Mouse (Mus musculus): ENCODE measurements at regions not wholly inside any gene's neighbourhood (a gene's known extent, or its start where the extent isn't known, plus 50 kb on each side); places are given as distances from the start of the nearest gene placed in this dataset.
A peak's percentile ranks its signal among the peaks of the same experiment; 100 is the strongest.

- H3K27me3 ChIP-seq (ENCODE audit: insufficient read depth, low read length): no peaks in the 10 kb centered on the region
- ATAC-seq (no peak), DNase-seq (no peak)
- no peaks in the 10 kb centered on the region for H3K9me3 ChIP-seq (ENCODE audit: low read length)
- no peak for TF ChIP-seq CTCF (IDR thresholded peaks at IDR 0.05; ENCODE audit: low read depth)
- H3K4me1 ChIP-seq (ENCODE audit: insufficient read depth): no peaks in the 10 kb centered on the region
- H3K4me3 ChIP-seq (ENCODE audit: low read depth, low read length): no peak overlapping the region
- H3K9ac ChIP-seq: no peak overlapping the region
- no peaks in the 10 kb centered on the region for H3K36me3 ChIP-seq (ENCODE audit: insufficient read depth)
- 66% methylated on average over 4 of the region's 4 CpGs for WGBS
- 0 out of 2 replicates have a peak overlapping the region, but pooled peaks have one; percentile 5 for H3K27ac ChIP-seq (ENCODE audit: low read depth, low read length)
- no peak overlapping the region for H3K4me2 ChIP-seq (ENCODE audit: low read depth)
These were observed 192.0 kb downstream of the Ube2e3 start for GRCm38 (mm10) chr2:79059944-79060238.

DNA sequence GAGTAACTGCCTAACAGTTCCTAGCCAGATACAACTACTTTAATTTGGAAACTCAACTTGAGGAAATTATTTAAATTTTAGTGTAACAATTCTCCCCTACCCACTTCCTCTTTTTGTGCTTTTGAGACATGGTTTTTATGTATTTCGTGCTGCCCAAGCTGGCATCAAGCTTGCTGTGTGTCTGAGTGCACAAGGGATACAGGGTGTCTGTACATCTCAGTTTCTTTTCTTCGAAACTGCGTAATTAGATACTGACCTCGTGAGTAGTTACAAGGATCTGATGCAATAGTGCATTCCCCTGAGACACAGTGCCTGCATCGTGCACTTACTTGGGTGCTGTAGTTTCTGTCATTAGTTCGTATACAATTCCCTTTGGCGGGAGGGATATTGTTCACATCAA is 192.4 kb downstream of the Ube2e3 start:
- DNase-seq (no peak), ATAC-seq (no peak)
- H3K27me3 ChIP-seq (ENCODE audit: insufficient read depth, low read length): no peaks in the 10 kb centered on the region
- 70% methylated on average over 7 of the region's 7 CpGs for WGBS
- no peak overlapping the region for H3K4me2 ChIP-seq (ENCODE audit: low read depth)
- H3K9me3 ChIP-seq (ENCODE audit: low read length): no peaks in the 10 kb centered on the region
- H3K36me3 ChIP-seq (ENCODE audit: insufficient read depth): no peaks in the 10 kb centered on the region
- H3K9ac ChIP-seq: no peak overlapping the region
- H3K27ac ChIP-seq (ENCODE audit: low read depth, low read length): no peak overlapping the region
- no peaks in the 10 kb centered on the region for H3K4me1 ChIP-seq (ENCODE audit: insufficient read depth)
- TF ChIP-seq CTCF (IDR thresholded peaks at IDR 0.05; ENCODE audit: low read depth): no peak
- H3K4me3 ChIP-seq (ENCODE audit: low read depth, low read length): no peak overlapping the region

- no peak for TF ChIP-seq CTCF (IDR thresholded peaks at IDR 0.05; ENCODE audit: low read depth)
- 37% methylated on average over 4 of the region's 4 CpGs for WGBS
- no peak overlapping the region for H3K9ac ChIP-seq
- H3K36me3 ChIP-seq (ENCODE audit: insufficient read depth): no peaks in the 10 kb centered on the region
- H3K9me3 ChIP-seq (ENCODE audit: low read length): no peaks in the 10 kb centered on the region
- H3K27ac ChIP-seq (ENCODE audit: low read depth, low read length): no peak overlapping the region
- H3K4me1 ChIP-seq (ENCODE audit: insufficient read depth): no peaks in the 10 kb centered on the region
- no peak for ATAC-seq
- no peak overlapping the region for H3K4me2 ChIP-seq (ENCODE audit: low read depth)
- H3K27me3 ChIP-seq (ENCODE audit: insufficient read depth, low read length): no peaks in the 10 kb centered on the region
- DNase-seq: no peak
- H3K4me3 ChIP-seq (ENCODE audit: low read depth, low read length): no peak overlapping the region
These were observed 193.6 kb upstream of the Itga4 start for GRCm38 (mm10) chr2:79061645-79062044.

DNA sequence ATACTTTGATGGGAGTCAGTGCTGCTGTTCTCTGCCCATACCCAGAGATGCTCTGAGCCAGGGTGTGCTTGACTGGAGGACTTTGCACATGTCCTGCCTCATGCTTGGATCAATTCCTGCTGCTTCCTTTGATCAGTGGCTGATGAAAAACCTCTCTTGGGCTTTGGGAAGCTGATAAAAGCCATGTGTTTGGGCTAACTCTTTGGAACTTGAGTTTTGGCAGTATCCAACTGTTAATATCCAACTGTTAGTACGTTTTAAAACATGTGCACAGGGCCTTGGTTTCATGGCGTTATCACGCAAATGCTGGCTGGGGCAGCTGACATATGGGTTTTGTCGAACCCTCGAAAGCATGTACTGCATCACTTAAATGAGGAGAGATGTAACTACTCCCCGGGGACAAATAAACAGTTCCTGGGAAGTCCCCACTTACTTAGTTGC is 193.0 kb upstream of the Itga4 start:
- Histone ChIP-seq H3K4me1 (ENCODE audit: insufficient read depth) (no peaks in the 10 kb centered on the region), H3K4me3 (ENCODE audit: low read depth, low read length) (no peak overlapping the region), H3K4me2 (ENCODE audit: low read depth) (no peak overlapping the region), H3K27me3 (ENCODE audit: insufficient read depth, low read length) (no peaks in the 10 kb centered on the region), H3K36me3 (ENCODE audit: insufficient read depth) (no peaks in the 10 kb centered on the region), H3K27ac (ENCODE audit: low read depth, low read length) (no peak overlapping the region), H3K9ac (no peak overlapping the region), H3K9me3 (ENCODE audit: low read length) (no peaks in the 10 kb centered on the region)
- WGBS: 48% methylated on average over 6 of the region's 6 CpGs
- no peak for TF ChIP-seq CTCF (IDR thresholded peaks at IDR 0.05; ENCODE audit: low read depth)
- DNase-seq (peak; percentile 16), ATAC-seq (peak; percentile 20; the same call in 1 of the 2 replicates)

DNA sequence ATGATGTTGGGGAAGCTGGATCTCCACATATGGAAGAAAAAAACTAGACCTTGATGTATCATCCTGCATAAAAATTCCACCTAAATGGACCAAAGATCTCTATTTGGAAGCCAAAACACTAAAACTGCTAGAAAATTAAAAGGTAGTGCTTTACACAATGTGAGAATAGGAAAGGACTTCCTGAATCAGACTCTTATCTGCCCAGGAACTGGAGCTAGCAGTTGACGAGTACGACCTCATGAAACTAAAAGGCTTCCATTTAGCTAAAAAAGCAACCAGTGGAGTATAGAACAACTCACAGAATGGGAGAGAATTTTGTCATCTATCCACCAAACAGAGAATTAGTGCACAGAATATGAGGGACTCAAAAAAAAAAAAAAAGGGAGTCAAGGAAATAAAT is 191.6 kb upstream of the Itga4 start:
- no peaks in the 10 kb centered on the region for H3K4me1 ChIP-seq (ENCODE audit: insufficient read depth)
- TF ChIP-seq CTCF (IDR thresholded peaks at IDR 0.05; ENCODE audit: low read depth): no peak
- H3K27ac ChIP-seq (ENCODE audit: low read depth, low read length): no peak overlapping the region
- no peak overlapping the region for H3K9ac ChIP-seq
- ATAC-seq: no peak
- H3K27me3 ChIP-seq (ENCODE audit: insufficient read depth, low read length): no peaks in the 10 kb centered on the region
- 88% methylated on average over 2 of the region's 2 CpGs for WGBS
- H3K36me3 ChIP-seq (ENCODE audit: insufficient read depth): no peaks in the 10 kb centered on the region
- H3K4me2 ChIP-seq (ENCODE audit: low read depth): no peak overlapping the region
- no peak for DNase-seq
- no peaks in the 10 kb centered on the region for H3K9me3 ChIP-seq (ENCODE audit: low read length)
- no peak overlapping the region for H3K4me3 ChIP-seq (ENCODE audit: low read depth, low read length)

DNA sequence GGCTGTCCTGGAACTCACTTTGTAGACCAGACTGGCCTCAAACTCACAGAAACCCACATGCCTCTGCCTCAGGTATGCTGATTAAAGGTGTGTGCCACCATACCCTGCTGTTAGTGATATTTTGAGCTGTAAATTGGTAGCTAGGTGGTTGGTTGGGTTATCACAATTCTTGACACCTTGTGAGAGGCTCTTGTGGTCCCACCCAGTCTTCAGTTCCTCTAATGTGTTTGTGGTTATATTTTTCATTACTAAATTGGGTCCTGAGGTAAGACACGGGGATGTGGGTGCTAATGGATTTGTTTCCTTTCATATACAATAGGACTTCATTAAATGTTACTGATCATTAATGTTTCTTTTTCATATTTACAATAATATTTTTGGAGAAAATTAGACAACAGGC is 189.9 kb upstream of the Itga4 start:
- TF ChIP-seq CTCF (IDR thresholded peaks at IDR 0.05; ENCODE audit: low read depth): no peak
- WGBS: 94% methylated on average over 1 of the region's 1 CpGs
- H3K4me3 ChIP-seq (ENCODE audit: low read depth, low read length): no peak overlapping the region
- H3K9me3 ChIP-seq (ENCODE audit: low read length): no peaks in the 10 kb centered on the region
- ATAC-seq (no peak), DNase-seq (no peak)
- no peak overlapping the region for H3K9ac ChIP-seq
- no peak overlapping the region for H3K27ac ChIP-seq (ENCODE audit: low read depth, low read length)
- no peak overlapping the region for H3K4me2 ChIP-seq (ENCODE audit: low read depth)
- no peaks in the 10 kb centered on the region for H3K4me1 ChIP-seq (ENCODE audit: insufficient read depth)
- H3K36me3 ChIP-seq (ENCODE audit: insufficient read depth): no peaks in the 10 kb centered on the region
- H3K27me3 ChIP-seq (ENCODE audit: insufficient read depth, low read length): no peaks in the 10 kb centered on the region

DNA sequence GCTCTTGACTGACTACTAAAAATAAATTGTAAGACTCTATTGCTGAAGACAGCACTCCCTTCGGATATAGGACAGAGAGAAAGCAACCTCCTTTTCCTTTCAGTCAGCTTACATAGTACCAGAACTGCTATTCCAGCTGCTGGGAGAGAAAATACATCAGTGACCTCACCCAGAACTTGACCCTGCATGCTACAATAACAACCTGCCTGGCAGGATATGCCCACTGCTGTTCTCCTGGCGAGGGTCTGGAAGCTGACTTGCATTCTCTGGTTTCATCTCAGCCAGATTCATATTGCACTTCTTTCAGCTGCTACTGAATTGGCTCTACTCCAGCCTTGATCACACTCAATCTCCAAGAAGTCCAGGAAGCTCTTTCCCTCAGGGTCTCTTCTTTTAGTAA is 179.1 kb upstream of the Itga4 start:
- no peak for TF ChIP-seq CTCF (IDR thresholded peaks at IDR 0.05; ENCODE audit: low read depth)
- no peak for ATAC-seq
- no peaks in the 10 kb centered on the region for H3K27me3 ChIP-seq (ENCODE audit: insufficient read depth, low read length)
- no peaks in the 10 kb centered on the region for H3K9me3 ChIP-seq (ENCODE audit: low read length)
- DNase-seq: no peak
- H3K36me3 ChIP-seq (ENCODE audit: insufficient read depth): no peaks in the 10 kb centered on the region
- H3K4me1 ChIP-seq (ENCODE audit: insufficient read depth): no peaks in the 10 kb centered on the region
- no peak overlapping the region for H3K27ac ChIP-seq (ENCODE audit: low read depth, low read length)
- H3K9ac ChIP-seq: no peak overlapping the region
- H3K4me2 ChIP-seq (ENCODE audit: low read depth): no peak overlapping the region
- 76% methylated on average over 2 of the region's 2 CpGs for WGBS
- H3K4me3 ChIP-seq (ENCODE audit: low read depth, low read length): no peak overlapping the region

GRCm38 (mm10) chr2:79078836-79079394 is 176.3 kb upstream of the Itga4 start:
- H3K36me3 ChIP-seq (ENCODE audit: insufficient read depth): no peaks in the 10 kb centered on the region
- H3K4me3 ChIP-seq (ENCODE audit: low read depth, low read length): no peak overlapping the region
- no peak overlapping the region for H3K4me2 ChIP-seq (ENCODE audit: low read depth)
- TF ChIP-seq CTCF (IDR thresholded peaks at IDR 0.05; ENCODE audit: low read depth): no peak
- no peaks in the 10 kb centered on the region for H3K4me1 ChIP-seq (ENCODE audit: insufficient read depth)
- no peak for ATAC-seq
- DNase-seq: no peak
- WGBS: 78% methylated on average over 5 of the region's 5 CpGs
- no peaks in the 10 kb centered on the region for H3K9me3 ChIP-seq (ENCODE audit: low read length)
- no peak overlapping the region for H3K9ac ChIP-seq
- no peaks in the 10 kb centered on the region for H3K27me3 ChIP-seq (ENCODE audit: insufficient read depth, low read length)
- no peak overlapping the region for H3K27ac ChIP-seq (ENCODE audit: low read depth, low read length)

All from forebrain, postnatal 0 days (tissue).